Mouse (Mus musculus): ENCODE measurements around the gene Csrnp3. TPM values are rescaled to one million over a fixed set of nuclear protein-coding genes. Genes with fewer than 3 reads are reported as not detected.

Gene Csrnp3
- polyA plus RNA-seq, 1 experiment from 2014 or later: 0.64 TPM

DNA sequence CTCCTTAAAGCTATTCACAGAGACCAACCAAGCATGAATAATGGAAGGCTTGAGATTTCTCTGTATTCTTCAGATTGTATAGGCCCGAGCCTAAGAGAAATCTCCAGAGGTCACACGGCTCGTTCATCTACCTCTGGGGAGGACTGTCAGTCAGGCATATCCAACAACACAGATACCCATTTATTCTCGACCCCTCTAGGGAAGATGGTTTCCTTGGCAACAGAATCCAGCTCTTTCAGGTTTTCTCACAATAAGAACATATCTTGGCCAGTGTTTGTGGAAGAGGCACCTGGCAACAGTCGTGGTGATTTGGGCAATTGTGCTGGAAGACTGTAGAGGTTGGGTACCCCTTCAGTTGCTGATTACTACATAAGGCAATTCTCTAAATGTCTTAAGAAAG, 183.2 kb downstream of the Csrnp3 start:
- H3K4me1 ChIP-seq (replicated peaks): no peaks in the 10 kb centered on the region
- H3K4me3 ChIP-seq: no peak overlapping the region
- no peak overlapping the region for H3K27ac ChIP-seq
- H3K4me2 ChIP-seq: no peak overlapping the region
- H3K36me3 ChIP-seq: no peaks in the 10 kb centered on the region
- ATAC-seq (replicated peaks; ENCODE audit: insufficient number of reproducible peaks, insufficient read depth, low FRiP score, low read depth): no peak
- no peak overlapping the region for H3K9ac ChIP-seq
- H3K27me3 ChIP-seq: no peaks in the 10 kb centered on the region
- 64% methylated on average over 5 of the region's 5 CpGs for WGBS
- no peaks in the 10 kb centered on the region for H3K9me3 ChIP-seq (replicated peaks)

DNA sequence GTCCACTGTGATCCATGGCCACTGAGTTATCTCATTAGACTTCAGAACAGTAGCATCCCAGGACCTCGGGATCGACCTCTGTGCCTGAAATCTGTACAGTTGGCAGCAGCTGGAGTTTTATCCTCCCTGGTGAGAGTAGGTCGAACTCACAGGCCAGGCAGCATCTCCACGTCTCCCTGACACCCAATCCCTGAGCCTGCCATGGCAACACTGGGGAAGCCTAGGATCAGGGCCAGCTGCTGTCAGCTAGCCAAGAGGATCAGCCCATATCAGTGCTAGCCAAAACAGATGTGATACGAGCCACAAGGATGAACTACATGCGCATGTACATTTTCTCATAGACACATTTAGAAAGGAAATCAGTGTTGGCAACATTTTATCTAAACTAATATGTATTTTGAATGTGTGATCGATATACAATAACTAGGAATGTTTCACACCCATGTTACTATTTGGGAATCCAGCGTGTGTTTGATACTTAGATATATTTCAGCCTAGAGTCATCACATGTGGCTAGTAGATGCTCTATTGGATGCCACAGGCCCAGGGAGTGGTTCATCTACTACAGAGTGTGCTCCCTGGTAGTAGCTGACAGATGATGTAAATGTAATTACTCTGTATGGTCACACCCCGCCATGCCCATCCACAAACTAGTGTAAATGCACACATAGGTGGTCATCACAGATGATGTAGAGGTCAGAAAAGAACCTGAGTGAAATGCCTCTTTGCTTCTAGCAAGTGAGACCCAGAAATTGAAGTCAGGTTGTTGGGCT, 189.5 kb downstream of the Csrnp3 start:
- H3K9me3 ChIP-seq (replicated peaks): no peaks in the 10 kb centered on the region
- no peak overlapping the region for H3K4me3 ChIP-seq
- no peaks in the 10 kb centered on the region for H3K27me3 ChIP-seq
- no peak overlapping the region for H3K4me2 ChIP-seq
- no peaks in the 10 kb centered on the region for H3K36me3 ChIP-seq
- no peak for ATAC-seq (replicated peaks; ENCODE audit: insufficient number of reproducible peaks, insufficient read depth, low FRiP score, low read depth)
- H3K9ac ChIP-seq: no peak overlapping the region
- H3K27ac ChIP-seq: no peak overlapping the region
- WGBS: 61% methylated on average over 9 of the region's 9 CpGs
- H3K4me1 ChIP-seq (replicated peaks): no peaks in the 10 kb centered on the region

DNA sequence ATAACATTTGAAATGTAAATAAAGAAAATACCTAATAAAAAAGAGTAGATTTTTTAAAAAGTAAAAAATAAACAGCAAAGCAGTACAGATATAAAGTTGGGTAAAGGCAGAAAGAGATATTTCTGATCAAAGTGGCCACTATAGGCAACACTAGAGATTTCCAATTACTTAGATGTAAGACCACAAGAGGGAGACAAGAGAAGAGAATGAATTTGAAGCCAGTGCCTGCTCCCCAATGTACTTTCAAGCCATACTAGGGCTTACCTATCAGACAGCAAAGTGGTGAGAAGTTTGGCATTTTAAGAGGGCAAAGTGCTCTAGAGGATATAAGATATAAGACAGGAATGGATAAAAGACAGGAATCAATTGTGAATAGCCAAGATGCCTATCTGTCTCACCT, 195.0 kb downstream of the Csrnp3 start:
- no peak overlapping the region for H3K4me3 ChIP-seq
- H3K4me2 ChIP-seq: no peak overlapping the region
- no peaks in the 10 kb centered on the region for H3K27me3 ChIP-seq
- no peaks in the 10 kb centered on the region for H3K4me1 ChIP-seq (replicated peaks)
- no peaks in the 10 kb centered on the region for H3K36me3 ChIP-seq
- H3K27ac ChIP-seq: no peak overlapping the region
- no peak overlapping the region for H3K9ac ChIP-seq
- no peaks in the 10 kb centered on the region for H3K9me3 ChIP-seq (replicated peaks)
- ATAC-seq (replicated peaks; ENCODE audit: insufficient number of reproducible peaks, insufficient read depth, low FRiP score, low read depth): no peak

DNA sequence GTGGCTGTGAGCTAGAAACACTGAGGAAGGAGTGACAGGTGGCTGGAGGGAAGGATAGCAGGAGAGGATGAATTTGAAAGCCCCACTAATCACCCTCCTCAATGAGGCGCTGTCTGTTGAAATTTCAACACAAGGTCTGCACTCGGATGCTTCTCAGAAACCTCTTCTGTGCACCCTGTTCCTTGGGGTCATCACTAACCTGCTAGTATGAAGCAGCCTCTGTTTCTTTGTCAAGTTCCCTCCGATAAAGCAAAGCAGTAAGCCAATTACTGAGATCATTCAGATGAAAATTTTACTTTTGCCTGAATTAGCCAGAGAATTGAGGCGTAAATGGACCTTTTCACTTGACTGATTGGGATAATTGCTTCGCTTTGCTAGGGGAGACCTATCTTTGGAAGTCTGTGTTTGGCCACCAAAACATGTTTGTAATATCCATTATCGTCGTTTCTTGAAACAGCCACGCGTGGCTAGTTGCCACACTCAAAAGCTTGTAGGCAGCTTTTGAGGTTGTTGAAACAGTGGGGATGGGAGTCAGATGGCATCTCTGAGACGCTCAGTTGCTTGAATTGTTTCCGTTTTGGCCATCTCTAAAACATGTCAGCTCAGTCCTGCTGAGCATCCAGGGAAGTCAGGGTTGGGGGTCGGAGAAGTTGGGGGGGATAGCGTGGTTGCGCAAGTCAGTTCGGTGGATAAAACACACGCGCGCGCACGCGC, 195.8 kb downstream of the Csrnp3 start:
- no peaks in the 10 kb centered on the region for H3K27me3 ChIP-seq
- H3K36me3 ChIP-seq: no peaks in the 10 kb centered on the region
- no peak overlapping the region for H3K4me3 ChIP-seq
- H3K4me1 ChIP-seq (replicated peaks): no peaks in the 10 kb centered on the region
- no peaks in the 10 kb centered on the region for H3K9me3 ChIP-seq (replicated peaks)
- no peak for ATAC-seq (replicated peaks; ENCODE audit: insufficient number of reproducible peaks, insufficient read depth, low FRiP score, low read depth)
- WGBS: 92% methylated on average over 21 of the region's 21 CpGs
- no peak overlapping the region for H3K9ac ChIP-seq
- no peak overlapping the region for H3K4me2 ChIP-seq
- no peak overlapping the region for H3K27ac ChIP-seq

DNA sequence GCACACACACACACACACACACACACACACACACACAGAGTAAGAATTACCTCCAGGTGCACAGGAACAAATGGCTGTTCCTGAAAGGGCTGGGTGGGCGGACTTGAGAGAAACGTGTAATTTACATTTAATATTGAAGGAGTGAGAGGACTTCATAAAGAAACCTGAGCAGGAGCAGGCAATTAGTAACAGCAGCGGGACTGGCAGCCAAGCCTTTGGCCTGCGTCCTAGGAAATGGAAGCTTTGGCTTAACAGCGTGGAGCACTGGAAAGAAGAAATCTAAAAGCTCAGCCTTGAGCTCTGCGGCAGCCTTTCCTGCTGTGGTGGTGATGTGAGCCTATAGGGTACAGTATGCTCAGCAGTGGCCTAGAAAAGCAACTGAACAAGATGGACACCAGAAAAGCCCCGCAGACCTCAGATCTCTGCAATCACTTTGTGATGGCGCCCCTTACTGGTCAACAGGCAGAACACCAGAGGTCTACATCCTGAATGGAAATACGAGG, 196.4 kb downstream of the Csrnp3 start:
- Histone ChIP-seq H3K9ac (no peak overlapping the region), H3K4me2 (no peak overlapping the region), H3K9me3 (replicated peaks) (no peaks in the 10 kb centered on the region; the same call in 1 of the 2 replicates), H3K27me3 (no peaks in the 10 kb centered on the region), H3K4me1 (replicated peaks) (no peaks in the 10 kb centered on the region), H3K4me3 (no peak overlapping the region), H3K27ac (no peak overlapping the region), H3K36me3 (no peaks in the 10 kb centered on the region)
- WGBS: 70% methylated on average over 9 of the region's 9 CpGs
- no peak for ATAC-seq (replicated peaks; ENCODE audit: insufficient number of reproducible peaks, insufficient read depth, low FRiP score, low read depth)

DNA sequence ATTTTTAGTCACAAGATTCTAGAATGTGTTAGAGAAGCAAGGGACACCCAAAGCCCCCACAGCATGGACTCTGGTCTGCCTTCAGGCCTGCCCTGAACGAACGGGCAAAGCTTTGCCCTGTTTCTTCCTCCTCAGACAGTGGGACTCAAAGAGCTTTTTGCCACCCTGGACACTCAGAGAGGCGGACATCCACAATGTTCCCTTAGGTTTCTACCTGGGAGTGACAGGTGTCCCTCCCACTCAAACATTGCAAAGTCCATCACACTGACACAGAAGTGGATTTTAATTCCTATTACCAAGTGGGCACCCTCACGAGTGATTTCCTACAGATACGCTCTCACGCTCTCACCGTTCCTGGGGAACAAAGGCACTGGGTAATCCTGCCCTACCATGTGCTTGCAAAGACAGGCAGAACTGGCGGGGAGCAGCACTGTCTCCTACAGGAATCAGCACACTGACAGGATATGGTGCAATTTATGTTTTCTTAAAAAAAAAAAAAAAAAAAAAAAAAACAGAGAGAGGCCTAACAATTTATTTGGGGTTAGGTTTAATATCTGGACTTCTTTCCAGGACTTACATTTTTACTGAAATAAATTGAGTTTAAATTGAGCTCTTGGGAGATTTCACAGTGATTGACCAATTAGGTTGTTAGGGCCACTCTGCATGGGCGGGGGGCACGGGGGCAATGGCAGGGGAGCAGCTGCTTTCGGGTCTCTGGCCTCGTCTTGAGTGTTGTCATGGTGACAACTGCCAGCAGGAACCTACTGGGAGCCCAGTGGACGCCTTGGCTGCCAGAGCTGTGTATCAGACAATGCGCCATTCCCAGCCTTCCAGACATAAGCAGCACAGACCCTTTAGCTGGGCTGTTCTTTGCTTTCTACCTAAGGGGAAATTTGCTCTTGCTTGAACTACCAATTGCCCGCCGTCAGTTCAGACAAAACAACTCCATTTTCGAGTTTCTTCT, 198.2 kb downstream of the Csrnp3 start:
- Histone ChIP-seq H3K9ac (no peak overlapping the region), H3K4me1 (replicated peaks) (no peaks in the 10 kb centered on the region), H3K27me3 (no peaks in the 10 kb centered on the region), H3K9me3 (replicated peaks) (no peaks in the 10 kb centered on the region; the same call in 1 of the 2 replicates), H3K27ac (no peak overlapping the region), H3K4me3 (no peak overlapping the region), H3K4me2 (no peak overlapping the region), H3K36me3 (no peaks in the 10 kb centered on the region)
- WGBS: 68% methylated on average over 17 of the region's 17 CpGs
- ATAC-seq (replicated peaks; ENCODE audit: insufficient number of reproducible peaks, insufficient read depth, low FRiP score, low read depth): no peak

DNA sequence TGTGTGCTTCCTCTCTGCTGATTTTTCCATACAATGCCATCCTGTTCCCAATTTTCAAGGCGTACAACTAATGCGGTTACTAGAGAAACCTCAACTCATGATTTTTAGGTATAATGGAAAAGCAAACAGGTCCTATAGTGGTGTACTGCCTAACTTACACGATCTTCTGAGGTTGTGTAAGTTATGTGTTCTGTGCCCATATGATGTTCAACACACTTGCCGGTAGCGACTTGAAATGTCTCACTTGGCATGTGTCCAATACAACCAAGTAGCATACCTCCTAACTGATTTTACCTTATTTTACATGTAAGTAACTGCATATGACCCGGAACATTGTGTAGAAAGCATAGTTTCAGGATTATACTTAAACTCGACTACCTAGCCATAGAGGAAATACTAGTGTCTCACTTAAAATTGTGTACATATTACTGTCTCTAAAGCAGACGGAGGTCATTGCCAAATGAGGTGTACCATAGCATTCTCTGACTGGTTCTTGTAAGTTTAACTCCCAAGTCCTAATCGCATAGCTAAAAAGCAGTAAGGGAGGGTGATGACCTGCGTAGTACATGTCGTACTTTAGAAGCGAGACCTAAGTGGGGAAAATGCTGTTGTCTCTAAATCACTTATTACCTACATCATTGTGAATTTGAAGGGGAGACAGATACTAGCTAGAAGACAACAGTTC, 199.0 kb downstream of the Csrnp3 start:
- no peak overlapping the region for H3K4me3 ChIP-seq
- 86% methylated on average over 12 of the region's 12 CpGs for WGBS

DNA sequence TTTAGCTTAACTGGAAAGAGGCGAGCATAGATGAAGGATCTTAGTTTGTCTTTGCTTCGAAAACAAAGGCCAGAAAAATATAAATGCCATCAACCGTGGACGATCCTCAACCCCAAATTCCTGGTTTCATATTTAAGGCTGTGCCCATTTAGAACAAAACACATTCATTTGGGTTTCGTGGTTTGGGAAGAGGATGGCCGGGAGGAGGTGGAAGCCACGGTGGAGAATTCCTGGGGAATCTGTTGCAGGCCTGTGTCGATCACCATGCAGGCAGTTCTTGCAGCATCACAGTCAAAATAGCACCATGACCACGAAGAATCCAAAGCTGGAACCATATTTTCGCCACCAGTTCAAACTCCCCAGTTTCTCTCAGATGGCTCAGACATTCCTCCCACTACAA, 217.7 kb downstream of the Csrnp3 start:
- Histone ChIP-seq H3K9me3 (replicated peaks) (no peaks in the 10 kb centered on the region), H3K9ac (no peak overlapping the region), H3K27ac (no peak overlapping the region), H3K36me3 (no peaks in the 10 kb centered on the region), H3K4me2 (no peak overlapping the region), H3K4me1 (replicated peaks) (no peaks in the 10 kb centered on the region), H3K27me3 (no peaks in the 10 kb centered on the region), H3K4me3 (no peak overlapping the region)
- ATAC-seq (replicated peaks; ENCODE audit: insufficient number of reproducible peaks, insufficient read depth, low FRiP score, low read depth): no peak
- WGBS: 81% methylated on average over 10 of the region's 10 CpGs

More for the DNA sequence above, 199.0 kb downstream of the Csrnp3 start:
- no peak for ATAC-seq (replicated peaks; ENCODE audit: insufficient number of reproducible peaks, insufficient read depth, low FRiP score, low read depth)
- Histone ChIP-seq H3K27ac (no peak overlapping the region), H3K36me3 (no peaks in the 10 kb centered on the region), H3K9ac (no peak overlapping the region), H3K9me3 (replicated peaks) (no peaks in the 10 kb centered on the region; the same call in 1 of the 2 replicates), H3K4me2 (no peak overlapping the region), H3K4me1 (replicated peaks) (no peaks in the 10 kb centered on the region), H3K27me3 (no peaks in the 10 kb centered on the region)

DNA sequence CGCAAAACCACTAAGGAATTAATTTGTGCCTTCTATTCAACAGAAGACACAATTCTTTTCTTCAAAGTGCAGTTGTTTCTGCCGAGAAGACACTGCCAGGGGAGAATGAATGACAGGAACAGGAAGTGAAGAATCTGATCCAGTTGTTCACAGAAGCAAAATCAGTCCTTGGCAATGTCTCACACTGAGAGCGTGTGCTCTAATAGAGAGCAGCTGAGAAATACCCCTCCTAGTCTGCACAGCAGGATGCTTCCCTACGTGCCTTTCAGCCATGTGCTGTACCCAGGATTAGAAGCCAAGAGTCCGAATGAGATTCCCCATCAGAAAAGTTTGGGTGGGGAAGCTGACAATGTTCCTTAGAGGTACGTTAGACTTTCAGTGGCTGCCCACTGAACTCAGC, 223.9 kb downstream of the Csrnp3 start:
- Histone ChIP-seq H3K4me3 (no peak overlapping the region), H3K9me3 (replicated peaks) (no peaks in the 10 kb centered on the region), H3K27ac (no peak overlapping the region), H3K36me3 (no peaks in the 10 kb centered on the region), H3K9ac (no peak overlapping the region), H3K27me3 (no peaks in the 10 kb centered on the region), H3K4me2 (no peak overlapping the region), H3K4me1 (replicated peaks) (no peaks in the 10 kb centered on the region)
- no peak for ATAC-seq (replicated peaks; ENCODE audit: insufficient number of reproducible peaks, insufficient read depth, low FRiP score, low read depth)
- WGBS: 41% methylated on average over 6 of the region's 6 CpGs

DNA sequence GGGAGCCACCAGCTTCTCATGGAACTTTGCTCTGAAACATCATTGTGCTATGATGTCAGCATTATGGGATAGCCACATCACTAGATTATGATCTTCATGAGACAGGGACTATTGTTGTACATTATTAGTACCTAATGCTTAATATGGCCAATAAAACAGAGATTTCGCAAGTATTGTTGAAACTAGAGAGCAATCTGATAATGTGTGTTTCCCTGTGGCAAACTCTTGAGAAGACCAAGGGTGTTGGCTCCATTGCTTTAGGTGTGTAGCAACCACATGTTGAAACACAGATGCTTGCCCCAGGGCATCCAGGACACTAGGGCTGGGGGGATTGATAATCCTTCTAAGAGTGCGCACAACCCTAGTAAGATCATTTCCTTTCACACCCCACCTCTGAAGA, 235.2 kb downstream of the Csrnp3 start:
- H3K27me3 ChIP-seq: no peaks in the 10 kb centered on the region
- no peak overlapping the region for H3K4me2 ChIP-seq
- H3K4me1 ChIP-seq (replicated peaks): no peaks in the 10 kb centered on the region
- no peak overlapping the region for H3K27ac ChIP-seq
- H3K4me3 ChIP-seq: no peak overlapping the region
- no peaks in the 10 kb centered on the region for H3K9me3 ChIP-seq (replicated peaks)
- no peak for ATAC-seq (replicated peaks; ENCODE audit: insufficient number of reproducible peaks, insufficient read depth, low FRiP score, low read depth)
- H3K36me3 ChIP-seq: no peaks in the 10 kb centered on the region
- WGBS: 91% methylated on average over 2 of the region's 2 CpGs
- H3K9ac ChIP-seq: no peak overlapping the region

All from heart, embryonic 15.5 days (tissue).